Mouse (Mus musculus): ENCODE results near the gene Aldh3a1. TPM values are rescaled to one million over a fixed set of nuclear protein-coding genes. Genes with fewer than 3 reads are reported as not detected.
A peak's percentile ranks its signal among the peaks of the same experiment; 100 is the strongest.

Gene Aldh3a1
- total and polyA plus RNA-seq, 3 experiments = 0.08 TPM; not detected in 2

- TF ChIP-seq EP300 (IDR thresholded peaks at IDR 0.05; ENCODE audit: low read depth in 1 of 2, low read length in 2 of 2) (0 out of 4 replicates have a peak, but pooled peaks of 1 of the 2 experiments have one; percentile 12), CTCF (IDR thresholded peaks at IDR 0.05 in 2 of 3, conservative IDR thresholded peaks at IDR 0.05 in 1 of 3; ENCODE audit: control insufficient read depth in 1 of 3, insufficient read depth in 1 of 3, low read depth in 2 of 3, low read length in 3 of 3, poor library complexity in 1 of 3, severe bottlenecking in 1 of 3) (no peak), TAL1 (IDR thresholded peaks at IDR 0.05; ENCODE audit: low read length) (no peak), TCF12 (IDR thresholded peaks at IDR 0.05; ENCODE audit: low read depth, low read length) (no peak)
- Histone ChIP-seq H3K9ac (ENCODE audit: control insufficient read depth, low read depth, low read length, poor library complexity, severe bottlenecking) (no peak overlapping the region), H3K27me3 (ENCODE audit: control insufficient read depth in 1 of 2, insufficient read depth in 2 of 2, low read length in 2 of 2) (peaks cover 4 to 5% of the 10 kb centered on the region in 2 experiments; a peak in 3 of 4 replicates), H3K4me3 (ENCODE audit: control insufficient read depth in 1 of 2, insufficient read depth in 1 of 2, low read depth in 2 of 2, low read length in 2 of 2) (no peak overlapping the region), H3K4me1 (ENCODE audit: control insufficient read depth in 1 of 2, insufficient read depth in 2 of 2, low read length in 2 of 2) (no peaks in the 10 kb centered on the region), H3K79me2 (ENCODE audit: control insufficient read depth, insufficient read depth, low read length, poor library complexity) (no peaks in the 10 kb centered on the region), H3K9me3 (replicated peaks; ENCODE audit: insufficient read depth, low read length) (no peaks in the 10 kb centered on the region), H3K27ac (ENCODE audit: control insufficient read depth, low read depth, low read length) (no peak overlapping the region), H3K36me3 (ENCODE audit: control insufficient read depth in 1 of 2, insufficient read depth in 2 of 2, low read length in 2 of 2) (no peaks in the 10 kb centered on the region)
- no peak for DNase-seq (ENCODE audit: low read depth, low spot score)
Observed at GRCm38 (mm10) chr11:61208316-61208715, 979 bp downstream of the Aldh3a1 start.

- H3K4me3 ChIP-seq (ENCODE audit: control insufficient read depth in 1 of 2, insufficient read depth in 1 of 2, low read depth in 2 of 2, low read length in 2 of 2) = no peak overlapping the region
Observed at GRCm38 (mm10) chr11:61212102-61212501, 4.8 kb downstream of the Aldh3a1 start.

GRCm38 (mm10) chr11:61215936-61216335 lies 8.6 kb downstream of the Aldh3a1 start:
- no peak overlapping the region for H3K9ac ChIP-seq (ENCODE audit: control insufficient read depth, low read depth, low read length, poor library complexity, severe bottlenecking)
- no peak overlapping the region for H3K27ac ChIP-seq (ENCODE audit: control insufficient read depth, low read depth, low read length)
- H3K9me3 ChIP-seq (replicated peaks; ENCODE audit: insufficient read depth, low read length) = no peaks in the 10 kb centered on the region
- no peaks in the 10 kb centered on the region for H3K4me1 ChIP-seq (ENCODE audit: control insufficient read depth in 1 of 2, insufficient read depth in 2 of 2, low read length in 2 of 2)
- no peak for DNase-seq (ENCODE audit: low read depth, low spot score)
- TF ChIP-seq MEF2A (IDR thresholded peaks at IDR 0.05; ENCODE audit: extremely low read depth, insufficient replicate concordance, low read depth, low read length, poor library complexity, severe bottlenecking) (no peak), ZKSCAN1 (IDR thresholded peaks at IDR 0.05; ENCODE audit: low read depth, low read length) (no peak), GATA1 (IDR thresholded peaks at IDR 0.05; ENCODE audit: low read depth, low read length) (no peak), SIN3A (IDR thresholded peaks at IDR 0.05; ENCODE audit: low read length) (no peak), CHD2 (IDR thresholded peaks at IDR 0.05; ENCODE audit: low read length) (no peak), MYB (IDR thresholded peaks at IDR 0.05; ENCODE audit: low read depth, low read length) (no peak), MAZ (IDR thresholded peaks at IDR 0.05; ENCODE audit: low read depth, low read length) (no peak), TAL1 (IDR thresholded peaks at IDR 0.05; ENCODE audit: low read length) (no peak), HCFC1 (IDR thresholded peaks at IDR 0.05; ENCODE audit: low read depth, low read length) (no peak), USF2 (IDR thresholded peaks at IDR 0.05; ENCODE audit: borderline replicate concordance in 1 of 2, insufficient read depth in 1 of 2, low read depth in 1 of 2, low read length in 2 of 2) (no peak), EP300 (IDR thresholded peaks at IDR 0.05; ENCODE audit: low read depth in 1 of 2, low read length in 2 of 2) (no peak), KAT2A (conservative IDR thresholded peaks at IDR 0.05; ENCODE audit: low read depth, low read length) (no peak), ZNF384 (IDR thresholded peaks at IDR 0.05; ENCODE audit: low read depth, low read length) (no peak), ELF1 (IDR thresholded peaks at IDR 0.05; ENCODE audit: low read depth, low read length) (no peak), POLR2A (IDR thresholded peaks at IDR 0.05; ENCODE audit: control insufficient read depth in 1 of 2, insufficient read depth in 1 of 2, low read depth in 1 of 2, low read length in 2 of 2, poor library complexity in 1 of 2) (no peak), MYC (IDR thresholded peaks at IDR 0.05; ENCODE audit: low read depth, low read length) (no peak), E2F4 (IDR thresholded peaks at IDR 0.05; ENCODE audit: borderline replicate concordance, low read depth, low read length) (no peak)
- H3K4me3 ChIP-seq (ENCODE audit: control insufficient read depth in 1 of 2, insufficient read depth in 1 of 2, low read depth in 2 of 2, low read length in 2 of 2) = no peak overlapping the region
- no peaks in the 10 kb centered on the region for H3K36me3 ChIP-seq (ENCODE audit: control insufficient read depth in 1 of 2, insufficient read depth in 2 of 2, low read length in 2 of 2)
- peaks cover 0 to 4% of the 10 kb centered on the region in 2 experiments; a peak in 2 of 4 replicates for H3K27me3 ChIP-seq (ENCODE audit: control insufficient read depth in 1 of 2, insufficient read depth in 2 of 2, low read length in 2 of 2)
- no peaks in the 10 kb centered on the region for H3K79me2 ChIP-seq (ENCODE audit: control insufficient read depth, insufficient read depth, low read length, poor library complexity)

More at GRCm38 (mm10) chr11:61212102-61212501, 4.8 kb downstream of the Aldh3a1 start:
- DNase-seq (ENCODE audit: low read depth, low spot score) = no peak
- Histone ChIP-seq H3K36me3 (ENCODE audit: control insufficient read depth in 1 of 2, insufficient read depth in 2 of 2, low read length in 2 of 2) (no peaks in the 10 kb centered on the region), H3K9me3 (replicated peaks; ENCODE audit: insufficient read depth, low read length) (no peaks in the 10 kb centered on the region), H3K9ac (ENCODE audit: control insufficient read depth, low read depth, low read length, poor library complexity, severe bottlenecking) (no peak overlapping the region), H3K79me2 (ENCODE audit: control insufficient read depth, insufficient read depth, low read length, poor library complexity) (no peaks in the 10 kb centered on the region), H3K27ac (ENCODE audit: control insufficient read depth, low read depth, low read length) (no peak overlapping the region), H3K27me3 (ENCODE audit: control insufficient read depth in 1 of 2, insufficient read depth in 2 of 2, low read length in 2 of 2) (peaks cover 4 to 5% of the 10 kb centered on the region in 2 experiments; a peak in 3 of 4 replicates), H3K4me1 (ENCODE audit: control insufficient read depth in 1 of 2, insufficient read depth in 2 of 2, low read length in 2 of 2) (no peaks in the 10 kb centered on the region)
- TF ChIP-seq TCF12 (IDR thresholded peaks at IDR 0.05; ENCODE audit: low read depth, low read length) (no peak), SMC3 (IDR thresholded peaks at IDR 0.05; ENCODE audit: low read depth, low read length) (no peak), GATA1 (IDR thresholded peaks at IDR 0.05; ENCODE audit: low read depth, low read length) (no peak), USF2 (IDR thresholded peaks at IDR 0.05; ENCODE audit: borderline replicate concordance in 1 of 2, insufficient read depth in 1 of 2, low read depth in 1 of 2, low read length in 2 of 2) (no peak), ZC3H11A (IDR thresholded peaks at IDR 0.05; ENCODE audit: low read depth, low read length) (no peak), TBP (IDR thresholded peaks at IDR 0.05; ENCODE audit: low read depth, low read length) (no peak), HCFC1 (IDR thresholded peaks at IDR 0.05; ENCODE audit: low read depth, low read length) (no peak)
